Mouse (Mus musculus): ENCODE measurements at regions not wholly inside any gene's neighbourhood (a gene's known extent, or its start where the extent isn't known, plus 50 kb on each side); places are given as distances from the start of the nearest gene placed in this dataset.

DNA sequence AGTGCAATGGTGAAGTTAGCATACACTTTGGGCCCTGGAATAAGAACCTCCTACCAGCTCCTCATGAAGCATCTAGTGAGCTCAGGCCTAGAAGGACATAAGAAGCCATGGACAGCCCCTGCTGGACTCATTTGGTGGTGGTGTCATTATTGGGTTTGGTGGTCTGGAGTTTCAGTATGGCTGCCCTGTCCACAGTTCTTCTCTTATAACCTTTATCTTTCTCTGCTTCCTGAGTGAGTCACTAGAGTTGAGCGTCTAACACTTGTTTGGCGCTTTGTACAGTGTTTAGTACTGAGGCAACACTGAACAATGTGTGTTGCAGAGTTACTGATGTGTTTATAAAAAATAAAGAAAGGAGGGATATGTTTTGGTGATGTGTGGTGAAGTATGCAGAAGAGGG, 58.5 kb upstream of the Cxcr4 start:
- no peak overlapping the region for H3K4me3 ChIP-seq (ENCODE audit: insufficient read depth, low read depth, low read length)
- no peaks in the 10 kb centered on the region for H3K4me1 ChIP-seq (ENCODE audit: control insufficient read depth, insufficient read depth, insufficient read length, low read length)
- no peak overlapping the region for H3K27ac ChIP-seq (replicated peaks; ENCODE audit: low read depth, low read length)

GRCm38 (mm10) chr1:128649490-128650178, 57.5 kb upstream of the Cxcr4 start:
- H3K4me3 ChIP-seq (ENCODE audit: insufficient read depth, low read depth, low read length) = no peak overlapping the region
- no peak overlapping the region for H3K27ac ChIP-seq (replicated peaks; ENCODE audit: low read depth, low read length)
- no peaks in the 10 kb centered on the region for H3K4me1 ChIP-seq (ENCODE audit: control insufficient read depth, insufficient read depth, insufficient read length, low read length)

GRCm38 (mm10) chr1:128643316-128643776, 51.3 kb upstream of the Cxcr4 start:
- H3K4me1 ChIP-seq (ENCODE audit: control insufficient read depth, insufficient read depth, insufficient read length, low read length) = peaks cover 3% of the 10 kb centered on the region; the same call in 1 of the 2 replicates
- no peak overlapping the region for H3K27ac ChIP-seq (replicated peaks; ENCODE audit: low read depth, low read length)
- H3K4me3 ChIP-seq (ENCODE audit: insufficient read depth, low read depth, low read length) = no peak overlapping the region

- no peak overlapping the region for H3K27ac ChIP-seq (replicated peaks; ENCODE audit: low read depth, low read length)
These were observed 50.1 kb upstream of the Cxcr4 start for GRCm38 (mm10) chr1:128642212-128642611.

More at GRCm38 (mm10) chr1:128642212-128642611, 50.1 kb upstream of the Cxcr4 start:
- Histone ChIP-seq H3K4me3 (ENCODE audit: insufficient read depth, low read depth, low read length) (no peak overlapping the region), H3K4me1 (ENCODE audit: control insufficient read depth, insufficient read depth, insufficient read length, low read length) (peaks cover 3% of the 10 kb centered on the region; the same call in 1 of the 2 replicates)

Measured in brown adipose tissue, adult 24 weeks (tissue).